Mouse (Mus musculus): Measurements from ENCODE around the gene Mamdc2. TPM values are rescaled to one million over a fixed set of nuclear protein-coding genes. Genes with fewer than 3 reads are reported as not detected.
A peak's percentile ranks its signal among the peaks of the same experiment; 100 is the strongest.
"Not testable (repeated sequence)": the region's sequence is repeated elsewhere in the genome, so short reads cannot be mapped to it uniquely, and the experiment has no call there.

Mamdc2 gene
- polyA plus RNA-seq (2015; fragmentation: Nextera tagmentation; extraction: Ambion mirVana): 1.6 and 1.8 TPM in 2 replicates

- Histone ChIP-seq H3K9me3 (replicated peaks; ENCODE audit: control insufficient read depth, low read length) (peaks cover 7% of the 10 kb centered on the region; the same call in 1 of the 2 replicates), H3K27me3 (ENCODE audit: control insufficient read depth, insufficient read depth, low read length) (no peaks in the 10 kb centered on the region), H3K4me1 (ENCODE audit: control insufficient read depth, insufficient read depth, low read length) (peaks cover 10% of the 10 kb centered on the region), H3K36me3 (ENCODE audit: control insufficient read depth, insufficient read depth) (no peaks in the 10 kb centered on the region), H3K4me3 (ENCODE audit: low read length) (peak within 1 kb of the TSS; percentile 61), H3K4me2 (ENCODE audit: low read depth, low read length) (peak within 1 kb of the TSS; percentile 98), H3K9ac (ENCODE audit: low read length) (peak within 1 kb of the TSS; percentile 70), H3K27ac (ENCODE audit: low read length) (no peak within 1 kb of the TSS)
- ATAC-seq (replicated peaks; ENCODE audit: extremely low read depth, insufficient read depth, low FRiP score): no peak; the same call in 1 of the 2 replicates
- 2% methylated on average over 19 of the region's 19 CpGs for WGBS
Measured at GRCm38 (mm10) chr19:23447988-23448497, at the start of gene Mamdc2. Gene Mamdc2, minus strand, starts transcription at chr19:23448442.

GRCm38 (mm10) chr19:23498011-23498410 lies 49.8 kb upstream of the Mamdc2 start:
- H3K9ac ChIP-seq (ENCODE audit: low read length): no peak overlapping the region

GRCm38 (mm10) chr19:23497171-23497917 lies 49.1 kb upstream of the Mamdc2 start:
- Histone ChIP-seq H3K27ac (ENCODE audit: low read length) (no peak overlapping the region), H3K4me1 (ENCODE audit: control insufficient read depth, insufficient read depth, low read length) (peaks cover 3% of the 10 kb centered on the region; the same call in 1 of the 2 replicates), H3K36me3 (ENCODE audit: control insufficient read depth, insufficient read depth) (no peaks in the 10 kb centered on the region), H3K9ac (ENCODE audit: low read length) (no peak overlapping the region), H3K27me3 (ENCODE audit: control insufficient read depth, insufficient read depth, low read length) (no peaks in the 10 kb centered on the region), H3K4me2 (ENCODE audit: low read depth, low read length) (no peak overlapping the region), H3K4me3 (ENCODE audit: low read length) (no peak overlapping the region), H3K9me3 (replicated peaks; ENCODE audit: control insufficient read depth, low read length) (no peaks in the 10 kb centered on the region)
- no peak for ATAC-seq (replicated peaks; ENCODE audit: extremely low read depth, insufficient read depth, low FRiP score)
- WGBS: 61% methylated on average over 10 of the region's 10 CpGs

More at GRCm38 (mm10) chr19:23498011-23498410, 49.8 kb upstream of the Mamdc2 start:
- H3K27ac ChIP-seq (ENCODE audit: low read length): no peak overlapping the region
- no peak for ATAC-seq (replicated peaks; ENCODE audit: extremely low read depth, insufficient read depth, low FRiP score)
- no peaks in the 10 kb centered on the region for H3K27me3 ChIP-seq (ENCODE audit: control insufficient read depth, insufficient read depth, low read length)
- no peak overlapping the region for H3K4me3 ChIP-seq (ENCODE audit: low read length)
- no peaks in the 10 kb centered on the region for H3K4me1 ChIP-seq (ENCODE audit: control insufficient read depth, insufficient read depth, low read length)
- H3K36me3 ChIP-seq (ENCODE audit: control insufficient read depth, insufficient read depth): no peaks in the 10 kb centered on the region
- H3K9me3 ChIP-seq (replicated peaks; ENCODE audit: control insufficient read depth, low read length): no peaks in the 10 kb centered on the region
- no peak overlapping the region for H3K4me2 ChIP-seq (ENCODE audit: low read depth, low read length)
- WGBS: 79% methylated on average over 7 of the region's 7 CpGs

- no peak overlapping the region for H3K4me3 ChIP-seq (ENCODE audit: low read length)
Measured at GRCm38 (mm10) chr19:23496536-23496935, 48.3 kb upstream of the Mamdc2 start.

GRCm38 (mm10) chr19:23492663-23493062 lies 44.4 kb upstream of the Mamdc2 start:
- no peak overlapping the region for H3K4me2 ChIP-seq (ENCODE audit: low read depth, low read length)
- H3K9me3 ChIP-seq (replicated peaks; ENCODE audit: control insufficient read depth, low read length): no peaks in the 10 kb centered on the region
- H3K9ac ChIP-seq (ENCODE audit: low read length): no peak overlapping the region
- ATAC-seq (replicated peaks; ENCODE audit: extremely low read depth, insufficient read depth, low FRiP score): no peak
- H3K36me3 ChIP-seq (ENCODE audit: control insufficient read depth, insufficient read depth): no peaks in the 10 kb centered on the region
- H3K4me1 ChIP-seq (ENCODE audit: control insufficient read depth, insufficient read depth, low read length): peaks cover 10% of the 10 kb centered on the region
- no peak overlapping the region for H3K4me3 ChIP-seq (ENCODE audit: low read length)
- H3K27me3 ChIP-seq (ENCODE audit: control insufficient read depth, insufficient read depth, low read length): no peaks in the 10 kb centered on the region
- no peak overlapping the region for H3K27ac ChIP-seq (ENCODE audit: low read length)

More at GRCm38 (mm10) chr19:23496536-23496935, 48.3 kb upstream of the Mamdc2 start:
- peaks cover 3% of the 10 kb centered on the region; the same call in 1 of the 2 replicates for H3K4me1 ChIP-seq (ENCODE audit: control insufficient read depth, insufficient read depth, low read length)
- no peaks in the 10 kb centered on the region for H3K27me3 ChIP-seq (ENCODE audit: control insufficient read depth, insufficient read depth, low read length)
- no peak overlapping the region for H3K4me2 ChIP-seq (ENCODE audit: low read depth, low read length)
- no peak overlapping the region for H3K9ac ChIP-seq (ENCODE audit: low read length)
- H3K36me3 ChIP-seq (ENCODE audit: control insufficient read depth, insufficient read depth): no peaks in the 10 kb centered on the region
- H3K9me3 ChIP-seq (replicated peaks; ENCODE audit: control insufficient read depth, low read length): no peaks in the 10 kb centered on the region
- 78% methylated on average over 3 of the region's 3 CpGs for WGBS
- H3K27ac ChIP-seq (ENCODE audit: low read length): no peak overlapping the region
- ATAC-seq (replicated peaks; ENCODE audit: extremely low read depth, insufficient read depth, low FRiP score): no peak

GRCm38 (mm10) chr19:23490703-23491102 lies 42.5 kb upstream of the Mamdc2 start:
- ATAC-seq (replicated peaks; ENCODE audit: extremely low read depth, insufficient read depth, low FRiP score); H3K36me3 ChIP-seq (ENCODE audit: control insufficient read depth, insufficient read depth); H3K27ac ChIP-seq (ENCODE audit: low read length); H3K4me1 ChIP-seq (ENCODE audit: control insufficient read depth, insufficient read depth, low read length); H3K9ac ChIP-seq (ENCODE audit: low read length); H3K27me3 ChIP-seq (ENCODE audit: control insufficient read depth, insufficient read depth, low read length); H3K4me2 ChIP-seq (ENCODE audit: low read depth, low read length); H3K4me3 ChIP-seq (ENCODE audit: low read length); H3K9me3 ChIP-seq (replicated peaks; ENCODE audit: control insufficient read depth, low read length): not testable (repeated sequence)
- WGBS: 46% methylated on average over 7 of the region's 7 CpGs

- peak; percentile 90 for ATAC-seq (replicated peaks; ENCODE audit: extremely low read depth, insufficient read depth, low FRiP score)
- no peaks in the 10 kb centered on the region for H3K36me3 ChIP-seq (ENCODE audit: control insufficient read depth, insufficient read depth)
- 20% methylated on average over 8 of the region's 8 CpGs for WGBS
- no peak overlapping the region for H3K9ac ChIP-seq (ENCODE audit: low read length)
- H3K4me2 ChIP-seq (ENCODE audit: low read depth, low read length): peak overlapping the region; percentile 22
- no peaks in the 10 kb centered on the region for H3K9me3 ChIP-seq (replicated peaks; ENCODE audit: control insufficient read depth, low read length)
- peak overlapping the region; percentile 69 for H3K27ac ChIP-seq (ENCODE audit: low read length)
- H3K4me3 ChIP-seq (ENCODE audit: low read length): no peak overlapping the region
- peaks cover 10% of the 10 kb centered on the region for H3K4me1 ChIP-seq (ENCODE audit: control insufficient read depth, insufficient read depth, low read length)
- no peaks in the 10 kb centered on the region for H3K27me3 ChIP-seq (ENCODE audit: control insufficient read depth, insufficient read depth, low read length)
Measured at GRCm38 (mm10) chr19:23489780-23490179, 41.5 kb upstream of the Mamdc2 start.

GRCm38 (mm10) chr19:23487421-23487820 lies 39.2 kb upstream of the Mamdc2 start:
- Histone ChIP-seq H3K9ac (ENCODE audit: low read length) (no peak overlapping the region), H3K9me3 (replicated peaks; ENCODE audit: control insufficient read depth, low read length) (no peaks in the 10 kb centered on the region), H3K4me1 (ENCODE audit: control insufficient read depth, insufficient read depth, low read length) (peaks cover 7% of the 10 kb centered on the region), H3K4me3 (ENCODE audit: low read length) (no peak overlapping the region), H3K4me2 (ENCODE audit: low read depth, low read length) (no peak overlapping the region), H3K27me3 (ENCODE audit: control insufficient read depth, insufficient read depth, low read length) (no peaks in the 10 kb centered on the region), H3K27ac (ENCODE audit: low read length) (no peak overlapping the region), H3K36me3 (ENCODE audit: control insufficient read depth, insufficient read depth) (no peaks in the 10 kb centered on the region)
- WGBS: 95% methylated on average over 1 of the region's 1 CpGs
- no peak for ATAC-seq (replicated peaks; ENCODE audit: extremely low read depth, insufficient read depth, low FRiP score)

- ATAC-seq (replicated peaks; ENCODE audit: extremely low read depth, insufficient read depth, low FRiP score): no peak
- 79% methylated on average over 6 of the region's 6 CpGs for WGBS
- H3K36me3 ChIP-seq (ENCODE audit: control insufficient read depth, insufficient read depth): no peaks in the 10 kb centered on the region
- no peaks in the 10 kb centered on the region for H3K9me3 ChIP-seq (replicated peaks; ENCODE audit: control insufficient read depth, low read length)
- H3K27me3 ChIP-seq (ENCODE audit: control insufficient read depth, insufficient read depth, low read length): no peaks in the 10 kb centered on the region
- no peak overlapping the region for H3K4me2 ChIP-seq (ENCODE audit: low read depth, low read length)
- H3K9ac ChIP-seq (ENCODE audit: low read length): no peak overlapping the region
- H3K4me3 ChIP-seq (ENCODE audit: low read length): no peak overlapping the region
- peaks cover 7% of the 10 kb centered on the region for H3K4me1 ChIP-seq (ENCODE audit: control insufficient read depth, insufficient read depth, low read length)
- H3K27ac ChIP-seq (ENCODE audit: low read length): no peak overlapping the region
Measured at GRCm38 (mm10) chr19:23486631-23487270, 38.5 kb upstream of the Mamdc2 start.

Data from heart, embryonic 16.5 days (tissue).